Mouse (Mus musculus) hindbrain, embryonic 13.5 days (tissue): ENCODE data around the gene Mgat5. TPM values are rescaled to one million over a fixed set of nuclear protein-coding genes. Genes with fewer than 3 reads are reported as not detected.

Experiments used
- ATAC-seq: fragments of 200-750 bp; cut with Nextera tagmentation; 2 replicates; pipeline ENCODE4 v1.8.0; 2017; ENCODE audit warnings: moderate TSS enrichment; ENCODE audit not compliant: low FRiP score
- H3K27ac ChIP-seq: fragments of 300-500 bp; sonication (generic); 2 replicates; pipeline ENCODE4 v1.5.1; 2015; ENCODE audit warnings: inconsistent platforms, mild to moderate bottlenecking, moderate library complexity
- H3K27me3 ChIP-seq: fragments of 300-500 bp; sonication (generic); 2 replicates; pipeline ENCODE4 v1.6.1; 2015; ENCODE audit warnings: mild to moderate bottlenecking, inconsistent platforms
- H3K36me3 ChIP-seq: fragments of 300-500 bp; sonication (generic); 2 replicates; pipeline ENCODE4 v1.6.1; 2015; ENCODE audit warnings: mild to moderate bottlenecking, inconsistent platforms
- H3K4me1 ChIP-seq: fragments of 300-500 bp; sonication (generic); replicated peaks from 2 replicates; pipeline ENCODE4 v1.6.1; 2015; ENCODE audit warnings: inconsistent platforms
- H3K4me2 ChIP-seq: fragments of 300-500 bp; sonication (generic); 2 replicates; pipeline ENCODE4 v1.6.1; 2015; ENCODE audit warnings: inconsistent platforms, mild to moderate bottlenecking, moderate library complexity
- H3K4me3 ChIP-seq: fragments of 300-500 bp; sonication (generic); 2 replicates; pipeline ENCODE4 v1.5.1; 2015; ENCODE audit warnings: mild to moderate bottlenecking, inconsistent platforms
- H3K9ac ChIP-seq: fragments of 300-500 bp; sonication (generic); 2 replicates; pipeline ENCODE4 v1.6.1; 2015; ENCODE audit warnings: mild to moderate bottlenecking, inconsistent platforms
- H3K9me3 ChIP-seq: fragments of 300-500 bp; sonication (generic); 2 replicates; pipeline ENCODE4 v1.6.1; 2016; ENCODE audit warnings: inconsistent platforms
- WGBS: fragments of 180-500 bp; shearing (Covaris S2); methylation state at CpG from one replicate; pipeline ENCODE4 v1.1.7; 2015; 5-methylcytosine and 5-hydroxymethylcytosine counted together
- polyA plus RNA-seq: library from polyadenylated mRNA; unstranded; fragments of >200 nt; fragmentation: Nextera tagmentation; extraction: Ambion mirVana; gene quantifications from 2 replicates; pipeline ENCODE4 v1.2.1, GENCODE M21; 2015

Gene Mgat5
- polyA plus RNA-seq, 1 experiment from 2014 or later = 14.0 TPM

DNA sequence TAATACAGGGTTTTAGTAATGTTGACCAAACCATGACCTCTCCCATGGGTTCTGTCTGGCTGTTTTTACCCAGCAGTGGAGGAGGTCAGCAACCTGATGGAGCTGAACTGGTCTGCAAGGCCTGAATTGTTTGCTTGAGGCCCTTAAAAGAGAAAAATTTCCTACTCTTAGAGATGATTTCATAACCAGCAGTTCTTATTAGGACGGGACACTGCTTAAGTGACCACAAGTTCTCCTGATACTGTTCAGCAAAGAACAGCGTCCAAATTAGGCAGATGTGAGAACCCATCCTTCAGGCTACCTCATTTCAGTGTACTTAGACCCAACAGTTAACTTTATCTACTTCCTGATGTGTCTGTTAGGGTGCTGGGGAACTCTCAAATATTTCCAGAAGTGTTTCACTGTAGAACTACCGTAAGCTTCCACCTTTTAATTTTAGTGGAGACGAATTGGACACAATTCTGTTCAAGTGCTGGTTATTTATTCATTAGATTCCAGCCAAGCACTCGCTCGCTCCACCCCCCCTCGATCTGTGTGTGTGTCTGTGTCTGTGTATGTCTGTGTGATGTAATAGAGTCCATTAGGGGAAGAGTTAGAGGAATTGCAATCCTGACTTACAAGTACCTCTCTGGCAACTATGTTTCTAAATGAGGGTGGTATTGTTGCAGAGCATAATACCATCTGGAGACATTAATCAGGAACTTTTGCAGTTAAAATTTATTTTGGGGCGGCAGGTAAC is 17.4 kb downstream of the Mgat5 start:
- Histone ChIP-seq H3K27ac (no peak overlapping the region), H3K4me3 (no peak overlapping the region), H3K9ac (no peak overlapping the region), H3K9me3 (no peaks in the 10 kb centered on the region), H3K4me1 (peaks cover 11% of the 10 kb centered on the region), H3K4me2 (no peak overlapping the region), H3K27me3 (no peaks in the 10 kb centered on the region), H3K36me3 (no peaks in the 10 kb centered on the region)
- 87% methylated on average over 8 of the region's 8 CpGs for WGBS
- ATAC-seq = no peak

DNA sequence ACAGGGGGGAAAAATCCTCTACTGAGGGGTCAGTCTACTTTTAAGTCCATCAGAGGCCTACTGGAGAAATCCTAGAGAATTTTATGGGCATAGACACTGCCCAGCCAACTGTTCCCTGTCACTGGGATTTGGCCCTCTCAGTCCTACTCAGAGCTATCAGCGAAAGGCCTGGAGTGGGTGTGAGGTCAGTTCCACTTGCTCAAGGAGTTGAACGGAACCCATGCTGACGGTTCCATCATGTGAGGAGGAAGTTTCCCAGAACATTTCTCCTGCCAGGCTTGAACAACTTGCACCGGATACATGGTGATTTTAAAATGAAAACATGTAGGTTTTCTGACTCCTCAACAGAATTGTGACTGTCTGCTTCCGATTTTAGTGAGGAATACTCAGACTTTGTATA is 20.2 kb downstream of the Mgat5 start:
- no peaks in the 10 kb centered on the region for H3K4me1 ChIP-seq
- H3K4me2 ChIP-seq = no peak overlapping the region
- H3K4me3 ChIP-seq = no peak overlapping the region
- H3K27ac ChIP-seq = no peak overlapping the region
- whole genome bisulfite sequencing = 95% methylated on average over 5 of the region's 5 CpGs
- no peaks in the 10 kb centered on the region for H3K9me3 ChIP-seq
- no peaks in the 10 kb centered on the region for H3K36me3 ChIP-seq
- no peaks in the 10 kb centered on the region for H3K27me3 ChIP-seq
- ATAC-seq = no peak
- H3K9ac ChIP-seq = no peak overlapping the region

DNA sequence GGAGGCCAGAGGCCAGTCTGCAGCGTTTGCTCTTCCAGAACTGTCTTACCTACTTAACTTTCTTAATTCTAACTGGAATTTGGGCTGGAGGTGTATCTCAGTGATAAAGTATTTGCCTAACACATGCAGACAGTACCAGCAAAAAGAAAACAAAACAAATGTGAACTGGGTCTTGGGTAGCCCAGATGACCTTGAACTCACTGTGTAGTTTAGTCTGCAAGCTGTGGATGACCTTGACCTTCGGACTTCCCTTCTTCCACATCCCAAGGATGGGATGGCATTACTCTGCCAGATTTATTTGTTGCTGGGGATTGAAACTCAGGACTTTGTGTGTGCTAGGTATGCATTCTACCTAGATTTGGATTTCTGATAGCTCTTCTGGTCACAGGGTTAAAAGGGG is 24.2 kb downstream of the Mgat5 start:
- no peak overlapping the region for H3K9ac ChIP-seq
- no peak overlapping the region for H3K27ac ChIP-seq
- H3K4me3 ChIP-seq = no peak overlapping the region
- peaks cover 8% of the 10 kb centered on the region; the same call in 1 of the 2 replicates for H3K4me1 ChIP-seq
- no peak overlapping the region for H3K4me2 ChIP-seq
- WGBS = 89% methylated on average over 2 of the region's 2 CpGs
- H3K27me3 ChIP-seq = no peaks in the 10 kb centered on the region
- H3K36me3 ChIP-seq = no peaks in the 10 kb centered on the region
- no peaks in the 10 kb centered on the region for H3K9me3 ChIP-seq
- ATAC-seq = no peak

DNA sequence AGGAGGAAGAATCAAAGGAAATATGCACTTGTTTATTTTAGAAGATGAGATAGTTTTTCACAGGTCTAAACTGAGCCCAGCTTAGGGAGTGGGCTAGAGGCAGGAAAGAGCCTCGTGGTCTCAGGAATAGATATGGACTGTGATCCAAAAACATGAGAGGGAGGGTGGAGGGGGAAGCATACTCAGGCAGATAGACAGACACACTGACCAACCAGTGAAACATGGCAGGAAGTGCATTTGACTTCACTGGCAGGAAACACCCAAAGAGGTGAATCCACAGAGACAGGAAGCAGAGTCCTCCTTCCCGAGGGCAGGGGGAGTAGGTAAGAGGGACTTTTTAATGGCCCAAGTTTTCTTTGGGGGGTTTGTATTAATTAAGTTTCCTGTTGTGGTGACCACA is 25.7 kb downstream of the Mgat5 start:
- Histone ChIP-seq H3K27ac (no peak overlapping the region), H3K4me2 (no peak overlapping the region), H3K27me3 (no peaks in the 10 kb centered on the region), H3K36me3 (no peaks in the 10 kb centered on the region), H3K9me3 (no peaks in the 10 kb centered on the region), H3K9ac (no peak overlapping the region), H3K4me1 (peaks cover 8% of the 10 kb centered on the region; the same call in 1 of the 2 replicates), H3K4me3 (no peak overlapping the region)
- ATAC-seq = no peak
- WGBS = 79% methylated on average over 2 of the region's 2 CpGs

DNA sequence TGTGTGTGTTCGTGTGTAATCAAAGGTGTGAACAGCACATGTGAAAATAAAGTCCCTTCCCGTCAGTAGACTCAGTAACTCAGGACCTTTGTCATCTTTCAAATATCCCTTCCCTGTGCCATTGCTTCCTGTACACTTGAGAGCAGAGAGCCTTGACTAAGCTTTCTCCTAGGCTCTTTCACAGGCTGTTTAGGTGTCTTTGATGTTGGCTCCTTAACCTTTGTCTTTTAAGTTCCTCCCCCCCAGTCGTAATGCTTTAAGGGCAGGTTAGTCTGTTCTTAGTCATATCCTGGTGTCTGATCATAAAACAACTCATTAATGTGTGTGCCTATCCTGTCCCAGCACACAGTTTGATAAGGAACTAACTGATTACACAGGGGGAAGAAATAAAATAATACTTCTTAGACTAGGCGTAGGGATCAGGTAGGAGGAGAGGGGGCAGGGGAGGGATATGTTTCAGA is 28.4 kb downstream of the Mgat5 start:
- Histone ChIP-seq H3K27ac (no peak overlapping the region), H3K4me1 (peaks cover 8% of the 10 kb centered on the region), H3K36me3 (no peaks in the 10 kb centered on the region), H3K4me3 (no peak overlapping the region), H3K9me3 (no peaks in the 10 kb centered on the region), H3K9ac (no peak overlapping the region), H3K27me3 (no peaks in the 10 kb centered on the region), H3K4me2 (no peak overlapping the region)
- no peak for ATAC-seq
- WGBS = 81% methylated on average over 4 of the region's 4 CpGs

DNA sequence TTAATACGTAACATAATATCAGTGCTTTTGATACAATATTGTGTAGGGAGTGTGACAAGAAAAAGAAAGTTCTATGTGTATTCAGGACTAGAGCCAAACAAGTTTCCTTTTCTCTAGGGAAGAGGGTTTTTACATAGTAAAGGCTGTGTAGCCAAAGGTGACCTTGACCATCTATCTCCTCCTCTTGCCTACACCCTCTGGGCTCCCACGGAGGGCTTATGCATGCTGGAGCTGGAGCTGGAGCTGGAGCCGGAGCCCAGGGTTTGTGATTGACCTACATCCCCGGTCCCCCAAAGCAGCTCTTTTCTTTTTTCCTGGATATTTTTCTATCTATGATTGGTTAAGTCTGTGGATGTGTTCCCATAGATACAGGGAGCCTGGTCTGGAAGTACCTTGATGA is 30.3 kb downstream of the Mgat5 start:
- Histone ChIP-seq H3K4me1 (peaks cover 24% of the 10 kb centered on the region), H3K9me3 (no peaks in the 10 kb centered on the region), H3K4me3 (no peak overlapping the region), H3K4me2 (no peak overlapping the region), H3K9ac (no peak overlapping the region), H3K36me3 (no peaks in the 10 kb centered on the region), H3K27ac (no peak overlapping the region), H3K27me3 (no peaks in the 10 kb centered on the region)
- no peak for ATAC-seq
- 86% methylated on average over 4 of the region's 4 CpGs for WGBS

DNA sequence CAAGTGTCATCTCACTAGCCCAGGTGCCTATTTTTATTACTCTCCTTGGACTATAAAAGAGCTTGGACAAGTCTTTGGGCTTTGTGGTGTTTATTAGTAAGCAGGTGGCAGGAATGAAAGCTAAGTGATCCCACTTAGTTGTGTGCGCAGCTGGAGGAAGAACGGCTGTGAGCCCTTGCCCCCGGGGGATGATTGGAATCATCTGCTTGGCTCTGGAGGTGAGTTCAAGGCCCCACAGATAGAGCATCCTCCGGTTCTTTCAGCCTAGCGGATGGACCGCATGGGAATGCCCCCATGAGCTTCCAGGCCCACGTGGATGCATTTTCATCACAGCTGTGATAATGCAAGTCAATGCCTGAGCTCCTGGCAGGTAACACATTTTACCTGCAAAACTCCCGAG is 31.6 kb downstream of the Mgat5 start:
- Histone ChIP-seq H3K9ac (no peak overlapping the region), H3K4me2 (no peak overlapping the region), H3K27ac (no peak overlapping the region), H3K4me1 (peaks cover 26% of the 10 kb centered on the region), H3K27me3 (no peaks in the 10 kb centered on the region), H3K36me3 (no peaks in the 10 kb centered on the region), H3K9me3 (no peaks in the 10 kb centered on the region), H3K4me3 (no peak overlapping the region)
- WGBS = 61% methylated on average over 8 of the region's 8 CpGs
- ATAC-seq = no peak

DNA sequence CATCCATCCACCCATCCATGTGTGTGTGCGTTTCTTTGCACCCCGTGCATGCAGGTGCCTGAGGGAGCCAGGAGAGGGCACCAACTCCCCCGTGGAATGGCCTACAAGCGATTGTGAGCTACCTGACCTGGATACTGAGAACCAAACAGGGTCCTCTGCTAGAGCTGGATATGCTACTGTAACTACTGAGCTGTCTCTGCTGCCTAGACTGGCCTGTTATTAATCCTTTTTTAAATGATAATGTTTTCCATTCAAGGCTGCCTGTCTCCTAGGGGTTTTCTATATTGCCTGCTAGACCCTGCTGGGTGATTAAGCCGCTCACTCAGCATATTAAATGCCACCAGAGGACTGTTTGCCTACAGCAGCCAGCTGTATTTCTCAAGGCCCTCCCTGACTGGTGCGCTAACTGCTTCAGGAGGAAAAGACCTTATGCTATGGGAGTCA is 34.1 kb downstream of the Mgat5 start:
- H3K27ac ChIP-seq = peak overlapping the region; percentile 76
- H3K36me3 ChIP-seq = no peaks in the 10 kb centered on the region
- no peaks in the 10 kb centered on the region for H3K27me3 ChIP-seq
- no peak overlapping the region for H3K4me3 ChIP-seq
- peak; percentile 66 for ATAC-seq
- H3K9ac ChIP-seq = no peak overlapping the region
- H3K4me2 ChIP-seq = no peak overlapping the region
- no peaks in the 10 kb centered on the region for H3K9me3 ChIP-seq
- peaks cover 18% of the 10 kb centered on the region for H3K4me1 ChIP-seq
- 27% methylated on average over 6 of the region's 6 CpGs for WGBS

DNA sequence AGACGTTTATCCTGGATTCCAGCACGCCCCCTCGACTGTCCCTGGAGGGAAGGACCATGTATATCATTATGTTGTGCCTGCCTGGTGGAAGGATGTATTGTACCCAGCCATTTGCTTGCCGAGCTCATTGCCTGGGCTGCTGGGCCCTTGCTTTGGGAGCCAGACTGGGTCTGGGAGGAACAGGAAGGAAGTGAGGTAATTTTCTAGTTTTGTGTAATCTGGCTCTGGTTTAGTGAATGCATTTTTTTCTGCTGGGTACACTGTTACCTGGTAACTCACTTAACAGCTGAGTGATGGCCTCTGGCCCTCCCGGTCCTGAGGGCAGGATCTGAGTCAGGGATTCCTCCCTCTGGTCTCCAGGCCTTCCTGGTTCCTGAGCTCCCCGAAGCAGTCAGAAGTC is 35.1 kb downstream of the Mgat5 start:
- H3K9ac ChIP-seq = 0 out of 2 replicates have a peak overlapping the region, but pooled peaks have one; percentile 5
- no peaks in the 10 kb centered on the region for H3K36me3 ChIP-seq
- 23% methylated on average over 6 of the region's 6 CpGs for WGBS
- H3K27ac ChIP-seq = peak overlapping the region; percentile 76
- H3K9me3 ChIP-seq = no peaks in the 10 kb centered on the region
- peaks cover 18% of the 10 kb centered on the region for H3K4me1 ChIP-seq
- no peaks in the 10 kb centered on the region for H3K27me3 ChIP-seq
- H3K4me2 ChIP-seq = no peak overlapping the region
- no peak for ATAC-seq
- no peak overlapping the region for H3K4me3 ChIP-seq

DNA sequence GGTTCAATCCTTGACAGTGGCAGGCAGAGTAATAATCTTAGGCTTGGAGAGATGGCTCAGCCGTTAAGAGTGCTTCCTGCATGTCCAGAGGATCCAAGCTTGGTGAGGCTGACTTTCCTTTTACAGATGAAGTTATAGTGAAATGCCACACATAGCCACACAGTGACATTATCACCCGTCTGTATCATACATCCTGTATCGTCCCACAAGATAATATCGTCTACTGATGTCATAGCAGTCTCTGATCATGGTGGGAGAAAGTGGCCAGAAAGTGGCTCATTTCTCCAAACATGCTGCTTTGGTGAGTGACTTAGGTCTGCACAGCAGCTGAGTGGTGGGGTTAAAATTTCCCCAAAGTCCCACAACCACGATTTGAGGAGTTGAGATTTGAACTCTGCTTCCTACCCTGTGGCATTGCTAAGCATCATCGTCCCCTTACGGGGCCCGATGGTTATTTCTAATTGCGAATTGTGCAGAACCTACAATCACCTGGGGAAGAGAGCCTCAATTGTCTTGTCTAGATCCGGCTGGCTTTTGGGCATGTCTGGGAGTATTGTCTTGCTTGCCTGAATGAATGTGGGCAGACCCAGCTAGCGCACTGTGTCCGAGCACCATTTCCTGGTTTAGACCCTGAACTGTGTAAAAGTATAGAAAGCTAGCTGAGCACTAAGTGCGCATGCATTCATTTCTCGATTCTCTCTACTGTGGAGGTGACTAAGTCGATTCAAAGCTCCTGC is 37.5 kb downstream of the Mgat5 start:
- Histone ChIP-seq H3K4me2 (no peak overlapping the region), H3K27me3 (no peaks in the 10 kb centered on the region), H3K9ac (no peak overlapping the region), H3K9me3 (no peaks in the 10 kb centered on the region), H3K4me3 (no peak overlapping the region), H3K36me3 (no peaks in the 10 kb centered on the region), H3K4me1 (peaks cover 26% of the 10 kb centered on the region), H3K27ac (no peak overlapping the region)
- no peak for ATAC-seq
- 89% methylated on average over 15 of the region's 15 CpGs for WGBS

DNA sequence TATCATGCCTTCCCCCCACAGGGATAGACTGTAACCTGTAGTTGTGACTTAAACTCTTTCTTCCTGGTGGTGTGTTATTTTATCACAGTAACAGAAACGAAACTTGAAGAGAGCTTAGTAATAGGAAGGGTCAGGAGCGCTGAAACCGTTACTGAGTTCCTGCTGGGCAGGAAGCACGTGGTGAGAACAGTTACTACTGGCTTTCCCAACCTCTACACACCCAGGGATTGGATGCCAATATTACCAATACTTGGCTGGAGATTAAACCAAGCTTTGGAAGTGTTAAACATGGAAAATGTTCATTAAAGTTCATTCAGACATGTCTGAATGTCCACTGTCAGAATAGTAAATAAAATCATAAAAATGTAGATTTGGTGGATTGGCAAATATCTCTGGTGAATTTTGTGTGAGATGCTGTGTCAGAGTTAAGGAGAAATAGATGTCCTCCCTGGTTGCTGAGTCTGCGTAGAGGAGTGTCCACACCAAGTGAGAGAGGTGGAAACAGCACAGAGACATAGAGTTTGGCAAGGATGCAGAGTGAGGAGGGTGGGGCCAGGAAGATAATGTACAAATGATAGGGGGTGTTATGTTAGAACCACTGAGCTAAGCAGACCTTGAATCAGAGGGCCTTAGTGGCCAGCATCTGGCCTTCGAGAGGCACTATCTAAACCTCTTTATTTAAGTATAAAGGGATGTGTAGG is 38.2 kb downstream of the Mgat5 start:
- 72% methylated on average over 6 of the region's 6 CpGs for WGBS
- no peaks in the 10 kb centered on the region for H3K27me3 ChIP-seq
- no peak overlapping the region for H3K4me2 ChIP-seq
- H3K27ac ChIP-seq = no peak overlapping the region
- no peak overlapping the region for H3K4me3 ChIP-seq
- no peaks in the 10 kb centered on the region for H3K36me3 ChIP-seq
- ATAC-seq = no peak
- H3K9me3 ChIP-seq = no peaks in the 10 kb centered on the region
- H3K9ac ChIP-seq = no peak overlapping the region
- H3K4me1 ChIP-seq = peaks cover 26% of the 10 kb centered on the region

DNA sequence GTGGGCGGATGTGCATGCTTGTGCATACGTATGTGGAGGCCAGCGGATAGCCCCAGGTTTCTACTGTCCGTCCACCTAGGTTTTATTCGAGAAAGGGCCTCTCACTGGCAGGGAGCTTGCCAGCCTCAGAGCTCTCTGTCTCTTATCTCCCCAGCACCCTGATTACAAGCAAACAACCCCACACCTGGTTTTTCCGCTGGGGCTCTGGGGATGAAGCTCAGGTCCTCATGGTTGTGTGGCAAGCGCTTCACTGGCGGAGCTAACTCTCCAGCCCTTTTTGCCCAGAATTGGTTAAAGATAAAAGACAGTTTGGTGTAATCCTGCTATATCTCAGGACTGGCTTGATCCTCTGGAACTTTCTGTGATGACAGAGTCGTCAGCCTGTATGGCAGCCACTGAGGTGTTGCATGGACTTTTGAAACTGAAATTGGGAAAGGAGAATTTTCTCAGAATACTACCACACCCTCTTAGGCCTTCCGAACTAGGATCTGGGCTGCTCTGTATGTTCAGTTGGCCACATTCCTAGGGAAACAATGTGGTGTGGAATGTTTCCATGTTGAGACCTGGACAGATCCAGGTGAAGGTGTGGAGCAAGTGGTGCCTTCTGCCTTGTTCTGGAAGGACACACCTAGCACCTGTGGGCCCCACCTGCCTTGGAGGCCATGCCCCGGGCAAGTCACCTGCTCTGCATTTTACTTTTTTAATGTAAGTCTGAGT is 39.4 kb downstream of the Mgat5 start:
- 92% methylated on average over 11 of the region's 11 CpGs for WGBS
- H3K36me3 ChIP-seq = no peaks in the 10 kb centered on the region

More for the DNA sequence above, 39.4 kb downstream of the Mgat5 start:
- no peak overlapping the region for H3K4me2 ChIP-seq
- no peaks in the 10 kb centered on the region for H3K27me3 ChIP-seq
- ATAC-seq = no peak
- no peaks in the 10 kb centered on the region for H3K9me3 ChIP-seq
- no peak overlapping the region for H3K4me3 ChIP-seq
- peaks cover 20% of the 10 kb centered on the region for H3K4me1 ChIP-seq
- H3K9ac ChIP-seq = no peak overlapping the region
- no peak overlapping the region for H3K27ac ChIP-seq
